Mouse (Mus musculus): Measurements from ENCODE around the gene Ntrk1. TPM values are rescaled to one million over a fixed set of nuclear protein-coding genes. Genes with fewer than 3 reads are reported as not detected.
A peak's percentile ranks its signal among the peaks of the same experiment; 100 is the strongest.
"Not testable (repeated sequence)": the region's sequence is repeated elsewhere in the genome, so short reads cannot be mapped to it uniquely, and the experiment has no call there.

The Ntrk1 gene
- not detected for total RNA-seq (2021)
- long read RNA-seq, experiment 1 = 0 reads
- long read RNA-seq, experiment 2 = 0 reads

DNA sequence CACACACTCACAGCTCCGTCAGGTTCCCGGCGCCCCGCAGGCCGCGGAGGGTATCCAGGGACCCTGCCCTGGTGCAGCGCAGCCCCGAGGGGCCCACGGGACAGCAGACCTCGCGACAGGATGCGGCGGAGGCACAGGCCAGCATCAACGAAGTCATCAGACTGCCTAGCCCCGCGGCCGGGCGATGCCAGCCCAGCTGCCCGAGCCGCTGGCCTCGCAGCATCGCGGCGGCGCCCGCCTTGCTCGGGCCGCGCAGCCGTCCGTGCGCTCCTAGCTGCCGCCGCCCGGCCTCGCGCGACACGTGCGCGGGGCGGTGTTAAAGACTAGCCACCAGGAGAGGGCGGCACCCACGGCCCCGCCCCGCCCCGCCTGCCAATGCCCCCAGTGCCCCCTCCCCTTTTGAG lies at the start of gene Ntrk1:
Gene Ntrk1 (minus strand): TSS at position 241 of the 404 bp plus-strand sequence.
- intact Hi-C loops (cut with DNase I) = loop anchor here (1.0 kb wide), 1 partner anchor 23 kb away; no protein-coding TSS in a partner anchor
- DNase-seq = no peak

DNA sequence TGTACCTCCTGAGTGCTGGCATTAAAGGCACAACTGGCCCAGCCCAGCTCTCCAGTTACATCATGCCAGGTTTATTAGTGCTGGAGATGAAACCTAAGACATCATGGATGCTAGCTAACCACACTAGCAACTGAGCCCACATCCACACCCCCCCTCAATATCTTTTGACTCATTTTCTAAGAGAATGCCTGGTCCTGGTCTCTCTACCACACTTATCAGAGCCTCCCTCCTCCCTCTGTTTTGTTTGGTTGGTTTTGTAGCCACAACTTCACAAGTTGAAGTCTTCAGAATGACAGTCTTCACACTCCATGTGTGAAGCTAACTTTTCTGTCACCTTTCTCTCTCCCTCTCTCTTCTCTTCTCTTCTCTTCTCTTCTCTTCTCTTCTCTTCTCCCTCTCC lies 45.9 kb upstream of the Ntrk1 start:
- intact Hi-C loops (cut with DNase I) = no loop called here
- no peak for DNase-seq

DNA sequence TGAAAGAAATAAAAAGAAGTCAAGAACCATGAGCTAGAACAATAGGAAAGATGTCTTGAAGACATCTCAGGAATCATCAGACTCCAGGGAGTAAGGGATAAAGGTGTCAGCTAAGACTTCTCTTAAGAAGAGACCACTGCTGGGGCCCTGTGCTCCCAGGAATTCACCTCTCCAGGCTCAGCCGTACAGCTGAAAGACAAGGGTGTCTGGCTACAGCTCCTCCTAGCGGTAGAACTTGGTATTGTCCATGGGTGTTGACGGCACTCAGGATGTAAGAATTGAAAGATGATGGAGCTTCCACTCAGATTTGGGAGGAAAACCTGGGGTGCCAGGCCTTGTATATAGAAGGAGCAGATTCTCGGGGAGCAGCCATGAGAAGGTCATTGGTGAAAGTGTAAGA lies 43.7 kb upstream of the Ntrk1 start:
- intact Hi-C loops (cut with DNase I) = no loop called here
- peak in 1 of 2 experiments; percentile 65 for DNase-seq

GRCm38 (mm10) chr3:87833482-87833881 lies 38.5 kb upstream of the Ntrk1 start:
- intact Hi-C loops (cut with DNase I) = no loop called here
- no peak for DNase-seq

DNA sequence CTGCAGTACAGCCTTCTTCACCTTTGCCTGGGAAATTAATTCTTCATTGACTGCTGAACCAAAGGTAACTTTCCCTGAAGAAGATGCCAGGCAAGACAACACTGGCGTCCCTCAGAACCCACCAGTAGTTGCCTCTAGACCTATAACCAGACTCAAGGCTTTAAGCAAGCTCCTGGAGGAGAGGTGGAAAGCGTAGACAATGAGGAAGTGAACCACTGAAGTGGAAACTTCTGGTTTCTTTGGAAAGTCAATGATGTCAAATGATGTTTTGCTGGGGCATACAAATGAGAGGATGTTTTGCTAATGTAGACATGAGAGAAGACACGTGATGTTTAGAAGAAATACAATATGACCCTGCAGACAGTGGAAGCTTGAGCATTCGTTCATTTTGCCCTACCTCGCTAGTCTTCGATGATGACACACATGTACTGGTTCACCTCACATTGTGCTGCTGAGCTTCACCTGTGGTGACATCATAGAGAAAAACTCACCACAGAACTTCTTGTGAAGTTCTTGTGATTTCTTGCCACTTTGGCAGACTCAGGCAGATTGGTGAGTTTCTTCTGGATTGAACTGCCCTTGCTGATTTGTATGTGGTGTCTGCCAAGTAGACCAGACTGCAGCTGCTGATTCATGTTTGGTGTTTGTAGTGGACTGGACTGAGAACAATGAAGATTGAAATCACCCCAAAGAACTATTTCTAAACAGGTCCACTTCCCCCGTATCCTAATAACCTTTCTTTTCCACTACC lies 37.3 kb upstream of the Ntrk1 start:
- intact Hi-C loops (cut with DNase I) = no loop called here

DNA sequence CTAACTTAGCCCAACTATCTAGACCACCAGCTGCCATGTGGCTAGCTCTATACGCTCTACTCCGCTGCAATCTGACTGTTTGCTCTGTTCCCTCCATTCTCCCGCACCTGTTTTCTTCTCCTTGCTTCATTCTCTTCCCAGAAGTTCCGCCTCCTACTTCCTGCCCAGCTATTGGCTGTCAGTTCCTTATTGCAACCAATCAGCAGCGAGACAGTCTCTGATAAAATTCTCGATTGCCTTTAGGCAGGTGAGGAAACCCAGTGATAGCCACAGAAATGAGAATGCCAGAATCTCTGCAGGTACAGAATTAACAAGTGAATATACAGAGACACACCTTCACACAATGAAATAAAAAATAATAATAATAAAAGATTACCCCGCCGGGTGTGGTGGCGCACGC lies 34.1 kb upstream of the Ntrk1 start:
- DNase-seq = no peak
- intact Hi-C loops (cut with DNase I) = no loop called here

More for the DNA sequence above, 37.3 kb upstream of the Ntrk1 start:
- DNase-seq = no peak

GRCm38 (mm10) chr3:87828435-87828834 lies 33.5 kb upstream of the Ntrk1 start:
- no peak for DNase-seq
- intact Hi-C loops (cut with DNase I) = no loop called here

- DNase-seq; intact Hi-C loops (cut with DNase I): not testable (repeated sequence)
Measured at GRCm38 (mm10) chr3:87824206-87824605, 29.2 kb upstream of the Ntrk1 start, which contains the start of gene Pear1. Gene Pear1, minus strand, starts transcription at chr3:87824306.

DNA sequence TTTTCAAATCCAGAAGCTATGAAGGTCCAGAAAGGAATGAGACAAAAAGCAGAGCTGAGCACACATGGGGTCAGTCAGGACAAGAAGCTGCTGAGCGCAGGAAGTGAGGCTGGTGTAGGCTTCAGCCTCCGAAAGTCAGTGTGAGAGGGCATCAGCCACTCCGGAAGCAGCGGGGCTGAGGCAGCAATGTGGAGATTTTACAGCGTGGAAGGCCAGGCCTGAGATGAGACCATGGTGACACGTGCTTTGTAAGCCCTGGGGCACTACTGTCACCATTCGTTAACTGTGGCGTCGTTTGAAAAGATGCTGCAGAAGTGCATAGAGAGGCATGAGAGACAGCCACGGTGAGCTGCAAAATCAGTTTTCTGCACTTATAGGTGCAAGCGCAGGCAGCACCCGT lies 23.3 kb upstream of the Ntrk1 start:
- DNase-seq = no peak
- intact Hi-C loops (cut with DNase I) = loop anchor here (1.0 to 5.0 kb wide), 2 partner anchors 23 to 61 kb away; partner anchors contain the start of gene Ntrk1

- intact Hi-C loops (cut with DNase I) = loop anchor here (2.0 to 5.0 kb wide), 2 partner anchors 46 to 59 kb away; no protein-coding TSS in a partner anchor
- peak; percentile 39 to 67 for DNase-seq
Measured at GRCm38 (mm10) chr3:87816646-87817093, 21.7 kb upstream of the Ntrk1 start.

GRCm38 (mm10) chr3:87816166-87816565 lies 21.2 kb upstream of the Ntrk1 start:
- DNase-seq = no peak
- intact Hi-C loops (cut with DNase I) = loop anchor here (2.0 to 5.0 kb wide), 2 partner anchors 45 to 59 kb away; no protein-coding TSS in a partner anchor

- intact Hi-C loops (cut with DNase I) = no loop called here
- DNase-seq = no peak
Measured at GRCm38 (mm10) chr3:87812873-87813272, 17.9 kb upstream of the Ntrk1 start.

DNA sequence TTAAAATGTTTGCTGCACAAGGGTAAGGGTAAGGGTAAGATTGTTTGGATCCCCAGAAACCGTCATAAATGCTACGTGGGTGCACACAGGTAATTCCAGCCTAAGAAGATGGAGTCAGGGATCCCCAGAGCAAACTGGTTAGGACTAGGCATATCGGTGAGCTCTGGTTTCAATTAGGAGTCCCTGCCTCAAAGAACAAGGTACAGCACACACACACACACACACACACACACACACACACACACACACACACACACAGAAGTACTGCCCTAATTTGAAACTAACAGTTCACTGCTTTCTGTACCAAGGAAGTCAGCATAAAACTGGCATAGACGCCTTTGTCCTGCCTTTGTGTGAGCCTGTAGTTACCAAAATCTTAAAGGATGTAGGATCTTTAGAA lies 17.5 kb upstream of the Ntrk1 start:
- intact Hi-C loops (cut with DNase I) = no loop called here
- no peak for DNase-seq

DNA sequence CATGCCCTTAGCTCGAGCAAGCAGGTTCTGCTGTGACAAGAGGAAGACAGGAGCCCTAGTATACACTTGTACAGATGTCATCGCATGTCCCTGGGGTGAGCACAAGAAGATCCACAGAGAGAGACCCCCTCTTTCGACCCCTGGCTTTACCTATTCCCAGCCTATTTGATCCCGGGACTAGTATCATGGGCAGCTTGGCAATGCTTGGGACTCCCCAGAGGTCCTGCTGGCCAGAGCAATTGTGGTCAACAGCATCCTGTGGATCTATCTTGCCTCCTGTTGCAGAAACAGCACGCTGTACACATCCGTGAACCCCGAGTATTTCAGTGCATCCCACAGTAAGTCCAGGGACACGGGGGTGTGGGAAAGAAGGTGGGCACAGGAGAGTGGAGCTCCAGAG lies 16.3 kb upstream of the Ntrk1 start:
- intact Hi-C loops (cut with DNase I) = no loop called here

DNA sequence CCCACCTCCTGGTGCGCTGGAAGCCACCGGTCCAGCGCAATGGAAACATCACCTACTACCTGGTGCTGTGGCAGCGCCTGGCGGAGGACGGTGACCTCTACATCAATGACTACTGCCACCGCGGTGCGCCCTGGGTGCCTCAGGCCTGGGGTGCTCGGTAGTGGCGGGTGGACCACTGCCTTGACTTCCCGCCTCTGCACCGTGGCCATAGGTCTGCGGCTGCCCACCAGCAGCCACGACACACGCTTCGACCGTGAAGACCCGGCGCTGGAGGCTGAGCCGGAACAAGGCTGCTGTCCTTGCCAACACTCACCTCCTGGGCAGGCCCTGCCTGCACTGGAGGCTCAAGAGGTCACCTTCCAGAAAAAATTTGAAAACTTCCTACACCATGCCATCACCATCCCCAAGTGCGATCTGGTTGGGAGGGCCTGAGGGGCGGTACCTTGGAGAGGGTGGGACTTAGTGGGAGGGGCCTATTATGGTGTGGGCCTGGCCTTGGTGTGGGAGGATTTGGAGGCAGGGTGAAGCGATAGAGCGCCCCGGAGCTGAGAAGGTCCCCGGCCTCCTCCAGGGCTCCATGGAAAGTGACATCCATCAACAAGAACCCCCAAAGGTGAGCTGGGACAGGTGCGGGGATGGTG lies 14.5 kb upstream of the Ntrk1 start:
- no peak for DNase-seq
- intact Hi-C loops (cut with DNase I) = no loop called here

More for the DNA sequence above, 16.3 kb upstream of the Ntrk1 start:
- no peak for DNase-seq

GRCm38 (mm10) chr3:87804038-87804677 lies 9.2 kb upstream of the Ntrk1 start:
- intact Hi-C loops (cut with DNase I) = no loop called here
- DNase-seq = no peak

- intact Hi-C loops (cut with DNase I) = no loop called here
- DNase-seq = no peak
Measured at GRCm38 (mm10) chr3:87801681-87802080, 6.7 kb upstream of the Ntrk1 start.

DNA sequence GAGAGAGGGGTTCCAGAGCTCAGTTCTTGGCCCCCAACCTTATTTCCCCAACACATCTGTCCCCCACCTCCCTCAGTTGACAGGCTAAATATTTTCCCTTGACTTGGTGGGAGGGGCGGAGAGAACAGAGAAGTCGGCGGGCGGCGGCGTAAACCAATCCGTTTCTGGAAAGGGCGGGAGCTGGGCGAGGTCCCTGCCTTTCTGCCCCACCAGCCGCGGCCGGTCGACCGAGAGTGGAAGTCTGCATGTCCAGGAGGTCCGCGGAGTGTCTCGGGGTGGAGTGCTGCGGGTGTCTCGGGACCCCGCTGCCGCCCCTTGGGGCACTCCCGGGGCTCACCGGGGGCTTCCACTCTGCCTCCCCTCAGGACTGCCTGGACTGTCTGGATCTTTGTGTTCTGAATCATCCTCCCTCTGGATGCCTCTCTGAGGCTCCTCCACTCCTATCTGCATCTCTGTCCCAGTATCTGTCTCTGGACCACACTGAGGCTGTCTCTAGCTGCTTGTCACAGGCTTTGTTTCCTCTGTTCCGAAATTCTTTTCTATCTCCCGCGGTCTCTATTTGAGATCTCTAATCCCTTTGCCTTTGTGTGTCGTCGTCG lies 1.9 kb upstream of the Ntrk1 start, which contains the start of gene Insrr:
Gene Insrr (plus strand): TSS at position 216 of the 599 bp plus-strand sequence.
- intact Hi-C loops (cut with DNase I) = loop anchor here (1.0 kb wide), 1 partner anchor 18 kb away; no protein-coding TSS in a partner anchor
- DNase-seq = peak; percentile 28 to 37

DNA sequence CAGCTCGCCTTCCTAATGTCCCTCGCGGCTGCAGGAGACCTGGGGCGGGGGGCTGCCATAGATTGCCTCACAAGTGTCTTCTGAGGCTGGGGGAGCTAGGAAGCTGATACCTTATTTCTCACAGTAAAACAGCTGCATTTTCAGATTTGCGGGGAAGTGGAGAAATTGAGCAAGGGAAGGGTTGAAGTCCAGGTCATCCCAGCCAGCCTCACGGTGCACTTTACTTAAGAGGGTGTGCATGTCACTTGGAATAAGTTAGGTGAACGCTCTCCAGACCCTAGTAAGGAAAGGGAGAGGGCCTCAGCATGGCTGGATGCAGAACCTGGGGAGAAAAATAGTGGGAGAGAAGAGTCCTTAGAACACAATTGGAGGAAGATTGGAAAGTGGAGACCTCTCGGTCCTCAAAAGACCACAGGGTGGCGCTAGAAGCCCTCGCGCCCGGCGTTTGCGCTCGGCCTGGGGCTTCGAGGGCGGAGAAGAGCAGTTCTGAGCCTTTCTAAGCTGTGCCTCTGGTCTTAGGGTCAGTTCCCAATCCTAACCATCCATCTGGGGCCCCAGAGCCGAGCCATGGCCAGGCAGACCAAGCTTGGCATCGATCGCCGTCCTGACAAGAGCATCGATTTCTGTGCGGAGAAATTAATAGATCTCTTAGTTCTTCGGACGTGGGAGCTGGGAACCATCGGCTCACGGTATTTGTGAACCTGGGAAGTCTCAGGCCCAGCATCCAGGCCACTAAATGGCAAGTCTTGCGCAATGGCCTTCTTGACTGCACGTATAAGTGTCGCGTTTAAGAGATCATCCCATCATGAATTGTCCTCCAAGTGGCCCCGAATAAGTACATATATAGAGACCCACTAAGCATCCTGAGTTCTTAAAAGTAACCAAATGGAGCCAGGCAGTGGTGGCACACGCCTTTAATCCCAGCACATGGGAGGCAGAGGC lies 645 bp upstream of the Ntrk1 start:
- intact Hi-C loops (cut with DNase I) = loop anchor here (1.0 kb wide), 2 partner anchors 20 to 23 kb away; no protein-coding TSS in a partner anchor
- peak; percentile 34 to 48 for DNase-seq

All from gastrocnemius, postnatal 36 days (tissue).